Mouse (Mus musculus) urinary bladder, postnatal 36 days (tissue): ENCODE data around the gene Rbx1.
"Not testable (repeated sequence)": the region's sequence is repeated elsewhere in the genome, so short reads cannot be mapped to it uniquely, and the experiment has no call there.

Source experiments
- DNase-seq, 2 experiments: peaks; one replicate each; pipeline ENCODE4 v3.0.0; 2022; ENCODE audit warnings: low spot score in 2 of 2, mixed read lengths in 1 of 2

The Rbx1 gene

GRCm38 (mm10) chr15:81465901-81466737 is at the start of gene Rbx1:
TSS of gene Rbx1 (plus strand) at chr15:81466296.
- peak; percentile 98 for DNase-seq

- DNase-seq = peak; percentile 53 to 75
Measured at GRCm38 (mm10) chr15:81416763-81417310, 49.3 kb upstream of the Rbx1 start.

- DNase-seq = no peak
Measured at GRCm38 (mm10) chr15:81418065-81418464, 48.0 kb upstream of the Rbx1 start.

- no peak for DNase-seq
Measured at GRCm38 (mm10) chr15:81421454-81421853, 44.6 kb upstream of the Rbx1 start.

- no peak for DNase-seq
Measured at GRCm38 (mm10) chr15:81422156-81422681, 43.9 kb upstream of the Rbx1 start.

GRCm38 (mm10) chr15:81425311-81425710 is 40.8 kb upstream of the Rbx1 start:
- DNase-seq = no peak

GRCm38 (mm10) chr15:81427947-81428346 is 38.1 kb upstream of the Rbx1 start:
- DNase-seq = no peak

GRCm38 (mm10) chr15:81431195-81431594 is 34.9 kb upstream of the Rbx1 start:
- no peak for DNase-seq

- DNase-seq = no peak
Measured at GRCm38 (mm10) chr15:81438345-81438744, 27.8 kb upstream of the Rbx1 start.

GRCm38 (mm10) chr15:81439236-81439635 is 26.9 kb upstream of the Rbx1 start:
- DNase-seq = no peak

- DNase-seq = peak; percentile 37 to 46
Measured at GRCm38 (mm10) chr15:81448463-81448862, 17.6 kb upstream of the Rbx1 start.

GRCm38 (mm10) chr15:81461523-81461922 is 4.6 kb upstream of the Rbx1 start:
- DNase-seq = no peak

- DNase-seq = no peak
Measured at GRCm38 (mm10) chr15:81465016-81465660, 958 bp upstream of the Rbx1 start.

- DNase-seq = no peak
Measured at GRCm38 (mm10) chr15:81466738-81467113, 630 bp downstream of the Rbx1 start.

- DNase-seq = no peak
Measured at GRCm38 (mm10) chr15:81470735-81471134, 4.6 kb downstream of the Rbx1 start.

- DNase-seq = no peak
Measured at GRCm38 (mm10) chr15:81472256-81472655, 6.2 kb downstream of the Rbx1 start.

- DNase-seq = peak in 1 of 2 experiments; percentile 18
Measured at GRCm38 (mm10) chr15:81475654-81476053, 9.6 kb downstream of the Rbx1 start.

GRCm38 (mm10) chr15:81476597-81476996 is 10.5 kb downstream of the Rbx1 start:
- no peak for DNase-seq

- no peak for DNase-seq
Measured at GRCm38 (mm10) chr15:81479446-81480213, 13.5 kb downstream of the Rbx1 start.

GRCm38 (mm10) chr15:81480284-81480683 is 14.2 kb downstream of the Rbx1 start:
- DNase-seq = not testable (repeated sequence)

GRCm38 (mm10) chr15:81480977-81481379 is 14.9 kb downstream of the Rbx1 start:
- DNase-seq = peak; percentile 25 to 52

- no peak for DNase-seq
Measured at GRCm38 (mm10) chr15:81482966-81483365, 16.9 kb downstream of the Rbx1 start.
